Mouse (Mus musculus): ENCODE data around the gene Thada.

DNA sequence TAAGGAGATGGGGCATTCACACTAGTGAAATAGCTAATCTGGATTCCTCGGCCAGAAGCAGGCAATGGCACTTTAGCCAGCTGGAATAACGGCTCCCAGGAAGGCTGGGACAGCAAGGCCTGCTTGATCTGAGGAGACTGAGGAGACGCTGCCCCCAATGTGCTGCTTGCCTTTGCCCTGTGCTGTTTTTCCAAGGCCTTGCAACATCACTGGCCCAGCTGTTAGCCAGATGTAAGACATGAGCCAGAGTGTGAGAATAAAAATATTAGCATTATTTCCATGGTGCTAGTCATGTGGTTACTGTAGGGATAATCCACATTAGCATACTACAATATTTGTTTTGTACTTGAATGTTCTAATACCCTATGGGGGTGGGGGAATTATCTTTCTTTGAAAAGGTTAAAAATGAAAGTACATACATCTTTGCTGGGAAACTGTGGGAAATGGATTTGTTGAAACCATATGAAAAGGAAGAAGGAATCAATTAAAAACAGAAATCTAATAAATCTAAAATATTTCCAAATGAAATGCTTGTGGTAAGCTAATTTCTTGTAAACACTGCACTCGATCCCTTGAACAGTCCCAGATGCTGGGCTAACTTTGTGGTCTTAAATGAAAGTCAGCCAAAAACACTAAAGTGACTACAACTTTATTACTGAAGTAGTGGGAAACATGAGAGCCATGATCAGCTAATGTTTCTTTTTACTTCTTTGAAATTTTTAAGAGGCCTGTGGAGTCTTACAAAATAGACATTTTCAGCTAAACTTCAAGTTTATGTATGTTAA, 43.8 kb downstream of the Thada start:
- no peak for TF ChIP-seq CTCF (IDR thresholded peaks at IDR 0.05; ENCODE audit: low read depth)
- TF ChIP-seq EP300 (optimal IDR thresholded peaks at IDR 0.05) = no peak

All from stomach, postnatal 0 days (tissue).